Mouse (Mus musculus) MEL (cell line): Measurements from ENCODE around the gene Dock1. TPM values are rescaled to one million over a fixed set of nuclear protein-coding genes. Genes with fewer than 3 reads are reported as not detected.

Source experiments
- DNase-seq: peaks from one replicate; pipeline ENCODE4 v3.0.0; 2011; ENCODE audit warnings: low read depth, low spot score
- H3K27ac ChIP-seq: 2 replicates; pipeline ENCODE4 v1.5.1; 2012; ENCODE audit warnings: low read depth, mild to moderate bottlenecking, control low read depth, low read length, moderate library complexity; ENCODE audit not compliant: control insufficient read depth
- H3K27me3 ChIP-seq, 2 experiments: fragments of 150-350 bp in 1 of 2; sonication (generic) in 1 of 2; 2 replicates each; pipeline ENCODE4 v1.6.1; 2012; ENCODE audit warnings: low read length in 2 of 2, mild to moderate bottlenecking in 2 of 2, improper control_type of control experiment in 1 of 2, moderate library complexity in 1 of 2; ENCODE audit not compliant: insufficient read depth in 2 of 2, control insufficient read depth in 1 of 2
- H3K36me3 ChIP-seq, 2 experiments: 2 replicates each; pipeline ENCODE4 v1.6.1; 2012 to 2014; ENCODE audit warnings: low read length in 2 of 2, improper control_type of control experiment in 1 of 2, inconsistent platforms in 1 of 2, mild to moderate bottlenecking in 1 of 2; ENCODE audit not compliant: insufficient read depth in 2 of 2, control insufficient read depth in 1 of 2
- H3K4me1 ChIP-seq, 2 experiments: fragments of 150-350 bp in 1 of 2; sonication (generic) in 1 of 2; 2 replicates each; pipeline ENCODE4 v1.6.1; 2012; ENCODE audit warnings: low read length in 2 of 2, improper control_type of control experiment in 1 of 2, mild to moderate bottlenecking in 1 of 2; ENCODE audit not compliant: insufficient read depth in 2 of 2, control insufficient read depth in 1 of 2
- H3K4me3 ChIP-seq, 2 experiments: fragments of 150-350 bp in 1 of 2; sonication (generic) in 1 of 2; 2 replicates each; pipeline ENCODE4 v1.5.1; 2012; ENCODE audit warnings: low read depth in 2 of 2, low read length in 2 of 2, mild to moderate bottlenecking in 2 of 2, moderate library complexity in 2 of 2, control low read depth in 1 of 2, improper control_type of control experiment in 1 of 2; ENCODE audit not compliant: control insufficient read depth in 1 of 2, insufficient read depth in 1 of 2
- H3K79me2 ChIP-seq: 2 replicates; pipeline ENCODE4 v1.6.1; 2012; ENCODE audit warnings: mild to moderate bottlenecking, low read length, moderate library complexity; ENCODE audit not compliant: control insufficient read depth, poor library complexity, insufficient read depth
- H3K9ac ChIP-seq: 2 replicates; pipeline ENCODE4 v1.6.1; 2012; ENCODE audit warnings: low read depth, mild to moderate bottlenecking, control low read depth, low read length, moderate library complexity; ENCODE audit not compliant: control insufficient read depth, poor library complexity, severe bottlenecking
- H3K9me3 ChIP-seq: fragments of 150-350 bp; sonication (generic); replicated peaks from 2 replicates; pipeline ENCODE4 v1.6.1; 2012; ENCODE audit warnings: mild to moderate bottlenecking, low read length, improper control_type of control experiment, moderate library complexity; ENCODE audit not compliant: insufficient read depth
- BHLHE40 ChIP-seq: IDR thresholded peaks from 2 replicates; pipeline ENCODE4 v1.6.1; 2012; ENCODE audit warnings: low read depth, mild to moderate bottlenecking, inconsistent platforms, low read length, improper control_type of control experiment, borderline replicate concordance
- CHD1 ChIP-seq: IDR thresholded peaks from 2 replicates; pipeline ENCODE4 v1.6.1; 2012; ENCODE audit warnings: low read depth, mild to moderate bottlenecking, inconsistent platforms, low read length, improper control_type of control experiment
- CHD2 ChIP-seq: IDR thresholded peaks from 2 replicates; pipeline ENCODE4 v1.6.1; 2011; ENCODE audit warnings: low read length, improper control_type of control experiment
- E2F4 ChIP-seq: IDR thresholded peaks from 2 replicates; pipeline ENCODE4 v1.6.1; 2011; ENCODE audit warnings: low read depth, low read length, improper control_type of control experiment, borderline replicate concordance
- ELF1 ChIP-seq: IDR thresholded peaks from 2 replicates; pipeline ENCODE4 v1.6.1; 2014; ENCODE audit warnings: low read depth, mild to moderate bottlenecking, inconsistent platforms, low read length, improper control_type of control experiment, moderate library complexity
- EP300 ChIP-seq, 2 experiments: IDR thresholded peaks; 2 replicates each; pipeline ENCODE4 v1.6.1; 2011; ENCODE audit warnings: improper control_type of control experiment in 2 of 2, low read length in 2 of 2, low read depth in 1 of 2, mild to moderate bottlenecking in 1 of 2
- GATA1 ChIP-seq: IDR thresholded peaks from 2 replicates; pipeline ENCODE4 v1.6.1; 2011; ENCODE audit warnings: low read depth, low read length, improper control_type of control experiment
- JUND ChIP-seq: IDR thresholded peaks from 2 replicates; pipeline ENCODE4 v1.6.1; 2011; ENCODE audit warnings: low read depth, mild to moderate bottlenecking, improper control_type of control experiment, low read length
- KAT2A ChIP-seq: conservative IDR thresholded peaks from 2 replicates; pipeline ENCODE4 v1.6.1; 2012; ENCODE audit warnings: low read depth, low read length, improper control_type of control experiment, inconsistent platforms
- MAFK ChIP-seq: IDR thresholded peaks from 2 replicates; pipeline ENCODE4 v1.6.1; 2011; ENCODE audit warnings: low read depth, mild to moderate bottlenecking, low read length, improper control_type of control experiment, borderline replicate concordance
- MAX ChIP-seq: IDR thresholded peaks from 2 replicates; pipeline ENCODE4 v1.6.1; 2011; ENCODE audit warnings: low read length, improper control_type of control experiment
- MAZ ChIP-seq: IDR thresholded peaks from 2 replicates; pipeline ENCODE4 v1.6.1; 2012; ENCODE audit warnings: low read depth, mild to moderate bottlenecking, inconsistent platforms, low read length, improper control_type of control experiment
- MEF2A ChIP-seq: IDR thresholded peaks from 2 replicates; pipeline ENCODE4 v1.6.1; 2014; ENCODE audit warnings: low read depth, mild to moderate bottlenecking, inconsistent platforms, low read length, improper control_type of control experiment; ENCODE audit not compliant: poor library complexity, insufficient replicate concordance, severe bottlenecking; ENCODE audit errors: extremely low read depth
- MYB ChIP-seq: IDR thresholded peaks from 2 replicates; pipeline ENCODE4 v1.6.1; 2011; ENCODE audit warnings: mild to moderate bottlenecking, low read depth, low read length, improper control_type of control experiment
- NELFE ChIP-seq: IDR thresholded peaks from 2 replicates; pipeline ENCODE4 v1.6.1; 2011; ENCODE audit warnings: low read depth, low read length, improper control_type of control experiment
- NRF1 ChIP-seq: IDR thresholded peaks from 2 replicates; pipeline ENCODE4 v1.6.1; 2014; ENCODE audit warnings: low read depth, mild to moderate bottlenecking, inconsistent platforms, low read length, improper control_type of control experiment, moderate library complexity; ENCODE audit not compliant: poor library complexity, insufficient read depth, severe bottlenecking
- POLR2A ChIP-seq, 2 experiments: IDR thresholded peaks; 2 replicates each; pipeline ENCODE4 v1.6.1; 2011 to 2012; ENCODE audit warnings: low read length in 2 of 2, mild to moderate bottlenecking in 2 of 2, control low read depth in 1 of 2, improper control_type of control experiment in 1 of 2, low read depth in 1 of 2, moderate library complexity in 1 of 2; ENCODE audit not compliant: control insufficient read depth in 1 of 2, insufficient read depth in 1 of 2, poor library complexity in 1 of 2
- POLR2AphosphoS2 ChIP-seq: IDR thresholded peaks from 2 replicates; pipeline ENCODE4 v1.6.1; 2011; ENCODE audit warnings: low read length, improper control_type of control experiment
- TAL1 ChIP-seq: IDR thresholded peaks from 2 replicates; pipeline ENCODE4 v1.6.1; 2012; ENCODE audit warnings: mild to moderate bottlenecking, inconsistent platforms, low read length, moderate library complexity, mixed read lengths
- TBP ChIP-seq: IDR thresholded peaks from 2 replicates; pipeline ENCODE4 v1.8.0; 2011; ENCODE audit warnings: low read depth, low read length, improper control_type of control experiment
- TCF12 ChIP-seq: IDR thresholded peaks from 2 replicates; pipeline ENCODE4 v1.6.1; 2014; ENCODE audit warnings: low read depth, mild to moderate bottlenecking, inconsistent platforms, low read length, improper control_type of control experiment, moderate library complexity
- UBTF ChIP-seq: IDR thresholded peaks from 2 replicates; pipeline ENCODE4 v1.6.1; 2012; ENCODE audit warnings: low read depth, mild to moderate bottlenecking, inconsistent platforms, low read length, improper control_type of control experiment, moderate library complexity, borderline replicate concordance; ENCODE audit not compliant: insufficient read depth
- USF1 ChIP-seq: IDR thresholded peaks from 2 replicates; pipeline ENCODE4 v1.6.1; 2014; ENCODE audit warnings: low read depth, mild to moderate bottlenecking, inconsistent platforms, low read length, improper control_type of control experiment, moderate library complexity
- ZC3H11A ChIP-seq: IDR thresholded peaks from 2 replicates; pipeline ENCODE4 v1.6.1; 2012; ENCODE audit warnings: low read depth, mild to moderate bottlenecking, inconsistent platforms, low read length, improper control_type of control experiment
- ZKSCAN1 ChIP-seq: IDR thresholded peaks from 2 replicates; pipeline ENCODE4 v1.6.1; 2012; ENCODE audit warnings: low read depth, mild to moderate bottlenecking, inconsistent platforms, low read length, improper control_type of control experiment, moderate library complexity
- ZNF384 ChIP-seq: IDR thresholded peaks from 2 replicates; pipeline ENCODE4 v1.6.1; 2012; ENCODE audit warnings: low read depth, mild to moderate bottlenecking, inconsistent platforms, low read length, improper control_type of control experiment
- polyA plus RNA-seq, 2 experiments: library from polyadenylated mRNA; stranded (reverse) in 1 of 2; unstranded in 1 of 2; fragments of >175 nt in 1 of 2; fragments of >200 nt in 1 of 2; gene quantifications; 2 replicates each; pipeline versions ENCODE4 v1.2.1 to v1.2.4; 2012; ENCODE audit warnings: low replicate concordance in 2 of 2, low read depth in 1 of 2; ENCODE audit not compliant: insufficient read length in 2 of 2, insufficient read depth in 1 of 2, missing spikeins in 1 of 2
- total RNA-seq: library from RNA; depleted of rRNA; stranded (reverse); fragments of 300-350 nt; gene quantifications from 2 replicates; pipeline ENCODE4 v1.2.3, GENCODE M21; 2012

The Dock1 gene
- total and polyA plus RNA-seq, 3 experiments: not detected

GRCm38 (mm10) chr7:134667271-134667702 is 3.2 kb upstream of the Dock1 start:
- Histone ChIP-seq H3K9me3 (no peaks in the 10 kb centered on the region), H3K4me3 (no peak overlapping the region), H3K9ac (no peak overlapping the region), H3K79me2 (no peaks in the 10 kb centered on the region), H3K27me3 (no peaks in the 10 kb centered on the region), H3K27ac (no peak overlapping the region), H3K36me3 (no peaks in the 10 kb centered on the region), H3K4me1 (no peaks in the 10 kb centered on the region)
- DNase-seq: no peak
- TF ChIP-seq NRF1 (no peak), E2F4 (no peak), TAL1 (no peak), MAFK (no peak), MYB (no peak), MAX (no peak), EP300 (IDR thresholded peaks at IDR 0.05; ENCODE audit: low read depth in 1 of 2, low read length in 2 of 2) (no peak), TCF12 (no peak), ZC3H11A (no peak), POLR2A (IDR thresholded peaks at IDR 0.05; ENCODE audit: control insufficient read depth in 1 of 2, insufficient read depth in 1 of 2, low read depth in 1 of 2, low read length in 2 of 2, poor library complexity in 1 of 2) (no peak), MAZ (no peak), USF1 (no peak), POLR2AphosphoS2 (no peak), CHD2 (no peak), BHLHE40 (no peak), KAT2A (no peak), MEF2A (no peak)

GRCm38 (mm10) chr7:134669474-134670311 is 761 bp upstream of the Dock1 start:
- no peak for DNase-seq
- H3K79me2 ChIP-seq: no peaks in the 10 kb centered on the region
- H3K9me3 ChIP-seq: no peaks in the 10 kb centered on the region
- H3K27me3 ChIP-seq: no peaks in the 10 kb centered on the region
- no peak overlapping the region for H3K27ac ChIP-seq
- no peak overlapping the region for H3K4me3 ChIP-seq
- no peak overlapping the region for H3K9ac ChIP-seq
- H3K4me1 ChIP-seq: no peaks in the 10 kb centered on the region
- H3K36me3 ChIP-seq: no peaks in the 10 kb centered on the region
- TF ChIP-seq MYB (no peak), TCF12 (no peak), MAFK (no peak), KAT2A (no peak), CHD2 (no peak), E2F4 (no peak), POLR2A (IDR thresholded peaks at IDR 0.05; ENCODE audit: control insufficient read depth in 1 of 2, insufficient read depth in 1 of 2, low read depth in 1 of 2, low read length in 2 of 2, poor library complexity in 1 of 2) (no peak), ELF1 (no peak), JUND (no peak), ZC3H11A (no peak), NELFE (no peak), GATA1 (no peak), TAL1 (no peak), ZNF384 (no peak), CHD1 (no peak), TBP (no peak), UBTF (no peak), ZKSCAN1 (no peak)
- TF ChIP-seq, all 39 proteins: peak for 0
